Mouse (Mus musculus): ENCODE measurements around the gene Zfp799. TPM values are rescaled to one million over a fixed set of nuclear protein-coding genes. Genes with fewer than 3 reads are reported as not detected.

Gene Zfp799
- polyA plus RNA-seq, 1 experiment from 2014 or later: 18.4 TPM

DNA sequence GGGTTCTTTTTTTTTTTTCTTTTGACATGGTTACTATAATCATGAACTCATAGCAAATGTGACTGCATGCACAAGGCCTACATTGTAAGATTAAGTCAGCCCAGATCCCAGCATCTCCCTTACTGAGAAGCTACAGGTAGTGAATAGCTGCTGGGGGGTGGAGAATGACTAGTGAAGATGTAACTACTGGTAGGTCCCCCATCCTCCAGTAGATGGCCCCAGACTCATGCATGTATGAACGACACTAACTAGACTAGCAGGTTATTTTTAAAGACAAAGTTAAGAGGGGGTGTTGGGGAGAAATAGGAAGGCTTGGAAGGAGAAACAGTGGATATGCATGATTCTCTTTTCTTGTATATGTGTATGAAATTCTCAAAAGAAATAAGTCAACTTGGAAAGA, 58.8 kb downstream of the Zfp799 start:
- H3K4me3 ChIP-seq: no peak overlapping the region
- 93% methylated on average over 1 of the region's 1 CpGs for WGBS

DNA sequence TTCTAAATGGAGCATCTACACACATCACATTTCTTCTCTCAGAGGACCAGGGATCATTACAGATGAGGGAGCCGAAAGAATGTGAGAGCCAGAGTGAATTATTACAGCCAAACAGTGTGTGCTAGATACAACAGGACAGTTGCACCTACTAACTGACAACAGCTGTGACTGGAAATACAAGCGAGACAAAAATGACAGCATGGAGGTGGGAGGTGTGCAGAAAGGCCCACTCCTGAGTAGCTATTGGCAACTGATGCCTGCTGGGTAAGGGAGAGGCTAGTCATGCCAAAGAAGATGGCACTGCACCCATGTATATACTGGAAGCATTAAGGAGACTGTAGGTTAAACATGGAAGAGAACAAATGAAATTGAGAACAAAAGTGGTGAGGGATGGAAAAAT, 63.6 kb downstream of the Zfp799 start:
- Histone ChIP-seq H3K27me3 (ENCODE audit: low read depth, poor library complexity, severe bottlenecking) (no peaks in the 10 kb centered on the region), H3K27ac (no peak overlapping the region), H3K9me3 (replicated peaks) (peaks cover 4% of the 10 kb centered on the region; the same call in 1 of the 2 replicates), H3K36me3 (peaks cover 82% of the 10 kb centered on the region), H3K4me1 (no peaks in the 10 kb centered on the region), H3K4me3 (no peak overlapping the region)
- DNase-seq (ENCODE audit: low spot score): no peak
- WGBS: 94% methylated on average over 2 of the region's 2 CpGs

More for the DNA sequence above, 58.8 kb downstream of the Zfp799 start:
- Histone ChIP-seq H3K9me3 (replicated peaks) (no peaks in the 10 kb centered on the region), H3K36me3 (peaks cover 100% of the 10 kb centered on the region), H3K27me3 (ENCODE audit: low read depth, poor library complexity, severe bottlenecking) (no peaks in the 10 kb centered on the region), H3K27ac (no peak overlapping the region), H3K4me1 (no peaks in the 10 kb centered on the region)
- DNase-seq (ENCODE audit: low spot score): no peak

Other genes starting within 250 kb of the Zfp799 start
- not detected in 2 replicates for gene Cyp4f37, start 209.0 kb downstream of the Zfp799 start, polyA plus RNA-seq (2016; fragmentation: Nextera tagmentation; extraction: Ambion mirVana)
- not detected in 2 replicates for gene Cyp4f40, start 171.4 kb downstream of the Zfp799 start, polyA plus RNA-seq (2016; fragmentation: Nextera tagmentation; extraction: Ambion mirVana)
- 0.75 and 0.98 TPM in 2 replicates for gene Cyp4f15, start 144.6 kb downstream of the Zfp799 start, polyA plus RNA-seq (2016; fragmentation: Nextera tagmentation; extraction: Ambion mirVana)
- 36.7 and 46.7 TPM in 2 replicates for gene Zfp871, start 42.0 kb downstream of the Zfp799 start, polyA plus RNA-seq (2016; fragmentation: Nextera tagmentation; extraction: Ambion mirVana)
- 2.8 and 4.4 TPM in 2 replicates for gene Zfp811, start 20.3 kb downstream of the Zfp799 start, polyA plus RNA-seq (2016; fragmentation: Nextera tagmentation; extraction: Ambion mirVana)
- 6.5 and 7.6 TPM in 2 replicates for gene Zfp870, start 61.4 kb upstream of the Zfp799 start, polyA plus RNA-seq (2016; fragmentation: Nextera tagmentation; extraction: Ambion mirVana)
- not detected in 2 replicates for gene Cyp4f14, start 87.1 kb upstream of the Zfp799 start, polyA plus RNA-seq (2016; fragmentation: Nextera tagmentation; extraction: Ambion mirVana)
- 2.3 and 2.6 TPM in 2 replicates for gene Cyp4f13, start 117.1 kb upstream of the Zfp799 start, polyA plus RNA-seq (2016; fragmentation: Nextera tagmentation; extraction: Ambion mirVana)
- 12.2 and 13.7 TPM in 2 replicates for gene Zfp472, start 135.6 kb upstream of the Zfp799 start, polyA plus RNA-seq (2016; fragmentation: Nextera tagmentation; extraction: Ambion mirVana)
- gene Zfp952, start 162.9 kb upstream of the Zfp799 start, polyA plus RNA-seq (2016; fragmentation: Nextera tagmentation; extraction: Ambion mirVana): 10.4 and 13.8 TPM in 2 replicates
- gene Zfp763, start 203.1 kb upstream of the Zfp799 start, polyA plus RNA-seq (2016; fragmentation: Nextera tagmentation; extraction: Ambion mirVana): 11.7 and 15.4 TPM in 2 replicates
- not detected in 2 replicates for gene 4921501E09Rik, start 237.8 kb upstream of the Zfp799 start, polyA plus RNA-seq (2016; fragmentation: Nextera tagmentation; extraction: Ambion mirVana)

Data from limb, embryonic 10.5 days (tissue).